18 mouse cellular contexts compared by ENCODE assay signal in the genomic region with DNA sequence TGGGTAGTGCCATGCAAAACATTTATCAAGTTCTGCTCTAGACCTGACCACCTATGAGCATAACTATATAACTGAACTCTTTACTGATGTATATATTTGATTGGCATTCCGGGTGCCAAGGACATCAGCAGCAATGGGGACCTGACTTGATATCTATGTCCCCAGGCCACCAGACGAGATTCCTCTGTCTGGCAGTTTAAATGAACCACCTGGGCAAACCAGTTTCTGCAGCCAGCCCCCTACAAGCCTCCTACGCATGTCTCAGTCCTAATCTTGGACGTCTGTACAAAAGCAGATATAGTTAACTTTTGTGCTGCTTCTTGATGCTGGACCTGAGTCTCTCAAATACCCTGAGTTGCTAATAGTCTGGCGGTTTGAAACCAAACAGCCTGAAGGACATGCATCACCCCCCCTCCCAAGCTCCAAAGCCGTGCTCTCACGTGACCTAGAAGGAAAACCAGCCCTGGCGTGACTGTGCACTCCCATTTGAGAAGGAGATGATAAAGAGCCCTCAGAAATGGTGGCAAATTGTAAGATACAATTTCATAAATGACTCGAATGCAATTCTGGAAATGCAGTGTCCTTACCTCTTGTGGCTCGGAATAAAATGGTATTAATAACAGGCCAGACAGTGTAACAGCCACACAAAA. TPM values are rescaled to one million over a fixed set of nuclear protein-coding genes. Genes with fewer than 3 reads are reported as not detected.
"Had no signal": no experiment of that assay in that cellular context is flagged by ENCODE, and none has a peak within 500 bp of the region (broad histone marks: within the 10 kb centered on the region; RNA-seq: fewer than 3 reads in every experiment).

No protein-coding gene starts in this region.

- H3K4me2 ChIP-seq: limb, embryonic 12.5 days; limb, embryonic 15.5 days; liver, embryonic 13.5 days; midbrain, embryonic 11.5 days; stomach, embryonic 15.5 days had no signal

- H3K27ac ChIP-seq: limb, embryonic 12.5 days; limb, embryonic 15.5 days; liver, embryonic 13.5 days; stomach, embryonic 15.5 days had no signal

- H3K9ac ChIP-seq: limb, embryonic 12.5 days; limb, embryonic 15.5 days; liver, embryonic 13.5 days; stomach, embryonic 15.5 days had no signal

- H3K4me3 ChIP-seq: limb, embryonic 12.5 days; limb, embryonic 15.5 days; liver, embryonic 13.5 days; stomach, embryonic 15.5 days had no signal

- DNase-seq: kidney, adult 11 months; kidney, adult 8-10 months; kidney, postnatal 14 days; left cerebral cortex, postnatal 4 days; liver, embryonic 13.5 days; lung, adult 2 months; lung, postnatal 14 days; lung, postnatal 4 days; midbrain, embryonic 14.5 days; right cerebral cortex, adult 18-20 months; right cerebral cortex, postnatal 14 days; spleen, adult 18-20 months; thymus, postnatal 25 days had no signal

- H3K36me3 ChIP-seq: limb, embryonic 12.5 days; limb, embryonic 15.5 days; liver, embryonic 13.5 days; stomach, embryonic 15.5 days had no signal

- H3K9me3 ChIP-seq: limb, embryonic 12.5 days; limb, embryonic 15.5 days; liver, embryonic 13.5 days; stomach, embryonic 15.5 days had no signal

- H3K27me3 ChIP-seq: limb, embryonic 12.5 days; limb, embryonic 15.5 days; liver, embryonic 13.5 days; stomach, embryonic 15.5 days had no signal

- H3K4me1 ChIP-seq: limb, embryonic 12.5 days; limb, embryonic 15.5 days; liver, embryonic 13.5 days; stomach, embryonic 15.5 days had no signal

RNA-seq across cellular contexts. Expression of gene Esr2, which starts 8.2 kb away (rescaled TPM):
- polyA plus RNA-seq: liver, embryonic 16.5 days had no signal
